Mouse (Mus musculus): ENCODE results near the gene D17H6S53E.

GRCm38 (mm10) chr17:35153077-35153476 lies 26.9 kb downstream of the D17H6S53E start:
- TF ChIP-seq POLR2A (IDR thresholded peaks at IDR 0.05; ENCODE audit: borderline replicate concordance, extremely low read depth, insufficient read depth, insufficient read length, poor library complexity, severe bottlenecking): no peak
- no peak for TF ChIP-seq CTCF (IDR thresholded peaks at IDR 0.05; ENCODE audit: borderline replicate concordance, extremely low read depth, insufficient read depth, insufficient read length)
